Mouse (Mus musculus): ENCODE results near the gene Fto.

GRCm38 (mm10) chr8:91684596-91685317, 371.4 kb downstream of the Fto start:
- TF ChIP-seq CTCF (IDR thresholded peaks at IDR 0.05; ENCODE audit: low read depth) (no peak), EP300 (IDR thresholded peaks at IDR 0.05; ENCODE audit: low read depth) (no peak)

All from liver, embryonic 14.5 days (tissue).